Mouse (Mus musculus) c-Kit-negative CD71-positive TER-119-positive erythroid progenitor cells, embryonic 14.5 days (primary cell): ENCODE results near the gene Gm49383.
"Not testable (repeated sequence)": the region's sequence is repeated elsewhere in the genome, so short reads cannot be mapped to it uniquely, and the experiment has no call there.

Experiments
- DNase-seq: peaks from one replicate; pipeline ENCODE4 v3.0.0-alpha.2; 2013; ENCODE audit warnings: low read depth, low spot score

Gm49383 gene

DNA sequence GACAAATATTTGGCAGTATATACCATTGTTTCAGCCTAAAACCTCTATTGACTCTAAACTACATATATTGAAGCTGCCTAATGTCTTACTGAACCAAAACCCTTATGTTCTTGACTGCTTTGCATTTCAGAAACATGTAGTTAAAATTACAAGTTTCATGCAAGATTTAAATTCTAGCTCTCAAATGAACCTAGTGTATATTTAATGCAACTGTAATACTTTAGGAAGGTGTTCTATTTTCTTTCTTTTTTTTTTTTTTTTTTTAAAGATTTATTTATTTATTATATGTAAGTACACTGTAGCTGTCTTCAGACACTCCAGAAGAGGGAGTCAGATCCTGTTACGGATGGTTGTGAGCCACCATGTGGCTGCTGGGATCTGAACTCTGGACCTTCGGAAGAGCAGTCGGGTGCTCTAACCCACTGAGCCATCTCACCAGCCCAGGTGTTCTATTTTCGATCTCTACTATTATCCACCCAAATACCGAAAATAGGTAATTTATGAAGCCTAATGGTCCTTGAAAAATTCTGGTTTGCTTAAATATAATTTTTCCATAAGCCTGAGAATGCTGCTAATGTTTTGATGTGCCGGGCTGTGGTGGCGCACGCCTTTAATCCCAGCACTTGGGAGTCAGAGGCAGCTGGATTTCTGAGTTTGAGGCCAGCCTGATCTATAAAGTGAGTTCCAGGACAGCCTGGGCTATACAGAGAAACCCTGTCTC is 29.9 kb downstream of the Gm49383 start:
- not testable (repeated sequence) for DNase-seq

DNA sequence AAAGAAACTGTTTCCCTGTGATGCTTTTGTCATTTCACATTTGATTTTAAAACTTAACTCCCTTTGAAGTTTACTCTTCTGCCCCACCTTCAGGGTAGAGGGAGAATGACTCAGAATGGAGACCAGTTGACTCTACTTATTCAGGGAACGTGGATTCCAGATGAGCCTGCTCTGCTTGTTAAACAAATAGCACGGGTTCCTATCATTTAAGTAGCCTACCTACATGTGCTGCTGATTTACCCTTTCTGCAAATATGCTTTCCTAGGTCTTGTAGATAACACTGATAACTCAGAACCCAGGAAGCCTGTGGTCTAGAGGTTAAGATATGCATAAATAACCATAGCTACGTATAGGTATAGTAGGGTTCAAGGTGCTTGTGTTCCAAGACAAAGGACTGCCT is 32.0 kb downstream of the Gm49383 start:
- DNase-seq: no peak

DNA sequence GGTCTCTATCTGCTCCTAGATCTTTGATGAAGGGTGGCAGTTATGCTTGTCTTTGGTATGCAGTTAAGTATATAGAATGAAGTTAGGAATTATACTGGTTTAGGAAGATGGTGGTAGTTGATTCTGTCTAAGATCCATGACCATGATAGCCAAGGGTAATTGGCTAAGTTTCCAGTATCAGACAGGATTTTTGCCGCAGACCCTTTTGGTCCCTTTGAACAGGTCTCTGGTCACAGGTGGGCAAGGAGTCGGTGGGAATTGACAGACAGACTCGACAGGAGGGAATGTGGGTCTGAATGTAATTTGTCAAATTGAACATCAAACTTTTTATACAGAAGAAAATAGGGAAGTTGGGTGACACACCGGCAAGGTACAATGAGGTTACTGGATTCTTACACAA is 33.3 kb downstream of the Gm49383 start:
- not testable (repeated sequence) for DNase-seq

DNA sequence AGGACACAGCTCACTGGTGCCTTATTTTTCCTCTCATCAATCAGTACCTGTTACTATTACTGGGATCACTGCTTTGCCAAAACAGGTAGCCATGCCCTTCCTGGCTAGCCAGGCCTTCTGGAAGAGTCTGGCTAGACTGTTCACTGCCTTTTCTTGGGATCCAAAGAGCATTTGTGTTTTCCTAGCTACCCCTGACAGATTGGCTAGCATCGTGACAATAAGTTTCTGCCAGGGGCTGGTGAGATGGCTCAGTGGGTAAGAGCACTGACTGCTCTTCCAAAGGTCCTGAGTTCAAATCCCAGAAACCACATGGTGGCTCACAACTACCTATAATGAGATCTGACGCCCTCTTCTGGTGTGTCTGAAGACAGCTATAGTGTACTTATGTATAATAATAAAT is 36.2 kb downstream of the Gm49383 start:
- DNase-seq: not testable (repeated sequence)

DNA sequence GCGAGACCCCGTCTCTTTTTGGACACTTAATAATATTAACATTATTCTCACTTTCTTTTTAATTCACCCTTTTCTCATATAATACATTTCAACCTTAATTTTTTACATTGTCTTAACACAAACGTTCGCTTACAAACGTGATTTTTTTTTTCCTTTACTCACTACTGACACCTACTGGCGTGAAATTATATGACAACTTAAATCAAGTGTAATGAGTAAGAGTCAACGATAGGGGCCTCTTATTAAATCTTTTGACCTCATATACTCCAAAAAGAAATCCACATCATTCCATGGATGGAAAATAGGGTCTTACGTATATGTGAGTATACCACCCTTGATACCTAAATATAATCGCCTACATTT is 37.3 kb downstream of the Gm49383 start:
- DNase-seq: peak; percentile 86

DNA sequence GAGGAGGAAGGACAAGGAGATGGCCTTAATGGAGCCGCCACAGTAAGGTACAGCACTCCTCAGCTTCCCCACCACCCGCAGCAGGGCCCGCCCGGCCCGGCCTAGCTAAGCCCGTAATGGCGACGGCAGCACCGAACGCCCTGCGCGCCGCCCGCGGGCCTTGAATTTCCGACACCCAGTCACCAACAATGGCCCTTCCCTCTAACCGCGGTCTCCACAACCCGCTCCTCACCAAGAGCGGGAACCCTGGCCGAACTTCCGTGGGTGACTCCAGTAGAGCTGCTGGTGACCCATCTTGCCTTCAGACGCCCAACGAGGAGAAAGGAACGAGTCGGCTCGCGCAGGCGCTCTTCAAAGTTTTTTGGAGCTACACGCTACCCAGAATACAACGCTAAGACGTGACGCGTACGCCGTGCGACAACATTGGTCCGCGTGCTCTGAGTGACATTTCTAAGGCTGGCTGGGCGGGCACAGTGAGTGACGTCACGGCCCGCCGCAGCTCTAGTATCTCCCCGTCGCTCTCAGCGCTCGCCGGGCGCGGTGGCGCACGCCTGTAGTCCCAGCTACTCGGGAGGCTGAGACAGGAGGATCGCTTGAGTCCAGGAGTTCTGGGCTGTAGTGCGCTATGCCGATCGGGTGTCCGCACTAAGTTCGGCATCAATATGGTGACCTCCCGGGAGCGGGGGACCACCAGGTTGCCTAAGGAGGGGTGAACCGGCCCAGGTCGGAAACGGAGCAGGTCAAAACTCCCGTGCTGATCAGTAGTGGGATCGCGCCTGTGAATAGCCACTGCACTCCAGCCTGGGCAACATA is 37.9 kb downstream of the Gm49383 start, which contains the start of gene Rps29:
Gene Rps29 (minus strand): TSS at position 422 of the 813 bp plus-strand sequence.
- DNase-seq: peak; percentile 99

DNA sequence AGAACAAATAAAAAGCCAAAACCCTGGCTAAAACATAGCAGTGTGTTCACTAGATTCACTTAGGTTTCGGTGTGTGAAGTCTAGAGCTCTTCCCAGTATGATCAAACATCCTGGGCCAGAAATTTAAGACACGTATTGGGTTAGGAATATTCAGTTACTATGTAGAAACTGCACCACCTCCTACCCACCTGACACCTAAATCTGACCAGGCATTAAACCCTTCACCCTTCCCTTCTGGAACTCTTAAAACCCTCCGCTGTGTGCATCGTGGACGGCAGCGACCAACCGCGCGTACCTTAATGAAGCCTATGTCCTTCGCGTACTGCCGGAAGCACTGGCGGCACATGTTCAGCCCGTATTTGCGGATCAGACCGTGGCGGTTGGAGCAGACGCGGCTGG is 38.5 kb downstream of the Gm49383 start:
- peak; percentile 30 for DNase-seq

DNA sequence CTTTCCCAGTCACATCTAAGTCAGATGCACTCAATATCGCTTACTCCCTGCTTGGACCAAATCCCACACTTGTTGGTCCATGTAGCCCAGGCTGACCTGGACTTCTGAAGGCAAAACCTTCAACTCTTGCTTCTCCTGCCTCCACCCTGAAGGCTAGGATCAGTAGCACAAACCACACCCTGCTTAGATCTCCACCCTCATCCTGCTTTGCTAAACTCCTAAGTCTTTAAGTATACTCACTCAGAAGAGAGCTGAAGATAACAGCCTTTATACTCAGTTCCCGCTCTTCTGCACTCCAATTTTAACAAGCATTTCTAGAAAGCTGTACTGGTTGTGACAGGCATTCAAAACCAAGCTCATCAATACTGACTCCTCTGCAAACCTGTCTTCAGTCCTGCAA is 39.8 kb downstream of the Gm49383 start:
- peak; percentile 50 for DNase-seq

DNA sequence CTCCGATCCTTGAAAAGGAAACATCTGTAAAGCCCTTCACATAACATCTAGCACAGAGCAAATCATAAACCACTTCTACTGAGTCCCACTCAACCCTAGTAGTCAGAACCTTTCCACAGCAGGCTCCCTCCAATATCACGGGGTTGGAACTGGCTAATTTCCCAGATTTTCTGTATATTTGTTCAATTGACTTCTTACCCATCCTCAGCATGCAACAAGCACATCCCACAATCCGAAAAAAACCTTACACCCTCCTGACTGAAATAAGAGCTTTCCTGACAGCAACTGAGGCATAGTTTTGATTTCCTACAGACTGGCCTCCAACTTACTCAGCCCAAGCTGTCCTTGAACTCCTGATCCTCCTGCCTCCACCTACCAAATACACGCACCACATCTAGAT is 40.5 kb downstream of the Gm49383 start:
- no peak for DNase-seq

DNA sequence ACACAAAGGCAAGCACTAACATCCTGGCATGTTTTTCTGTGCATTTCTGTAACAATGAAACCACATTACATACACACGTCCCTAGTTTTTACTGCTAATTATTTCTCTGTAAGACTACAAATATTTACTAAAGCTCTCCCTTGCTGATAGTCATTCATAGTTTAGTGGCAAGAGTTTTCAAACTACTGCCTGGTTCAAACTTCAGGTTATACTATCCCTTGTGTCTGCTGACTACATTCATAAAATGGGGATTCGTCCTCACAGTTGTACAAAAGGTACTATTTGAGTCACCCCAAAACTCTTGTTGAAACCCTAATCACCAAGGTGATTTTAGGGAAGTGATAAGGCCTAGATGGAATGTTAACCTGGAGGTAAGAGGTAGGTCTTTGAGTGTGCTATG is 41.0 kb downstream of the Gm49383 start:
- no peak for DNase-seq

DNA sequence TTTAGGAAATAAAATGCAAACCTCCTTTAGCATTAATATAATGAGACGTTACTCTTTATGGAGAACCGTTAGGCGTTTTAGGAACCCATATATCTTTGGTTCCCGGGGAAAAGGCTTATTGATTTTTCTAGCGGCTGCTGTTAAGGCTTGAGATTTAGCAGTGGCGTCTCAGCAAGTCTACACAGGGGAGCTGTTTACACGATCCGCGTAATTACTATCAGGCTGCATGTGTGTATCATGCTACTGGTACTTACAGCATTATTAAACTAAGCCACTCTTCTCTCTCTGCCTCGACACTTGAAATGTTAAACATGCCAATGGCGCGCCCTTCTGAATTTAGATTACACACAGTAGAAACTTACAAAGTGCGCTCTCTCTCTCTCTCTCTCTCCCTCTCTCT is 46.9 kb downstream of the Gm49383 start:
- DNase-seq: no peak

DNA sequence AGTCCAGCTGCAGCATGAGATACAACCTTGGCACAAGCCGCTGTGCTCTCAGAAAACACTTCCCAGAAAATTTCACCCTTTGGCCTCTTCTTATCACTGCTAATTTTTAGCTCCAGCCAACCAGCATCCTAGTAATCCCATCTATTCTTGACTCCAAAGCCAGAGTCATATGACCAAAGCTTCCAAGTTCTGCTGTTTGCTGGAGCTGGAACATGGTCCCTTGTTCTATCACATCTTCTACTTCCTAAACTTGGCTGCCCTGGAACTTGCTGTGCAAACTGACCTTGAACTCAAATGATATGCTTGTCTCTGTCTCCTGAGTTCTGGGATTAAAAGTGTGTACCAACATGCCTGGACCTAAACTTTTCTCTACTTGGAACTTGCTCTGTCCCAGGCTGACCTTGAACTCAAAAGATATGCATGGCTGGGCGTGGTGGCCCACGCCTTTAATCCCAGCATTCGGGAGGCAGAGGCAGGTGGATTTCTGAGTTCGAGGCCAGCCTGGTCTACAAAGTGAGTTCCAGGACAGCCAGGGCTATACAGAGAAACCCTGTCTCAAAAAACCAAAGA is 49.7 kb downstream of the Gm49383 start:
- no peak for DNase-seq

DNA sequence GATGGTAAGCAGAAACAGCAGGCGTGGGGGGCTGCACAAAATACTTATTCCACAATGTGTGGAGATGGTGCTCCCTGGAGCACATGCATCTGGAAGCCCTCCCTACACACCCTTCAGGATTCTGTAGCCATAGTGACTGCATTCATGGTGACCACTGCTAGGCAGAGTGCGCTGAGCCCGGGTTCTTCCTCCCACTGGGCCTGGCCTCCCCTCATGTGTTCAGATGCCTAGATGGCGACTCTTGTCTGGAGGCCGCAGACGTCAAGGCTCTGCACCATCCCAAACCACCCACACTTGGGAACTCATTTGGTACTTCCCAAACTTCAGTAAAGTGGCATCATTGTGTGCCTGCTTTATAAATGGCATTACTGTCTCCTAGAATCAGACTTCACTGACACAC is 53.4 kb downstream of the Gm49383 start:
- DNase-seq: no peak

DNA sequence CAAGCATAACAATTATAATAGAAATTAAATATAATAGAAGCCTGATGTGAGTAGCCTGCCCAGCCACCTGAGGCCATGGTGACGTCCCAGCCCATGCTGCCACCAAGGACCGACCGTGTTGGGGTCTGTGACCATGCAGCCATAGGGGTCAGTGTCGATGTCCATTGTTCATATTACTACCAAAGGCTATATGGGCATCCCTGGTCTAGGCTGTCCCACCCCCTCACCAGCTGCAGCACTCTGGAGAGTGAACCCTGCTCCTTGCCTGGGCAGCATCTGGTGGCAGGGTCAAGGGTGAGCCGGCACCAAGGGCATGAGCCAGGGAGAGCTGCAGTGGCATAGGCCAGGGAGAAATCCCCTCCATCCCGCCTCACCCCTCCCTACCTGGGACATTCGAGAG is 57.1 kb downstream of the Gm49383 start:
- no peak for DNase-seq

DNA sequence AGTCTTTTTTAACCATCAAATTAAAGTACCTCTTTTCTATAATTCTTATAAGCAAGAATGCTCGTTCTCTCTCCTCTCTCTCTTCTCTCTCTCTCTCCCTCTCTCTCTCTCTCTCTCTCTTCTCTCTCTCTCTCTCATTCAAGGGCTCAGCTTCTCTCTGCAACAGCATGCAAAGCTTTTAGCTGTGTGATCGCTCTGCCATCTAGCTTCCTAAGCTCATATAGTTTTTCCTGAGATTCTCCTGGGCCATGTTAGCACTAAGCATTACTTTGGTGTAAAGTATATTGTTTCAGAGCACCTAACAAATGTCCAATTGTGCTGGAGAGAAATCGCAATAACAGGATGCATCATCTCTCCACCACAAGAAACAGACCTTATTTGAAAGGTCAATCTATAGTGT is 57.7 kb downstream of the Gm49383 start:
- DNase-seq: no peak
